Mouse (Mus musculus): Measurements from ENCODE around the gene Gm20518.

The Gm20518 gene

GRCm38 (mm10) chr16:17891567-17891959 lies at the start of gene Gm20518:
Gene Gm20518, minus strand, starts transcription at chr16:17891671.
- peak; percentile 99 for DNase-seq (ENCODE audit: low read depth, low spot score)

- no peak for DNase-seq (ENCODE audit: low read depth, low spot score)
Observed at GRCm38 (mm10) chr16:17939255-17939751, 47.8 kb upstream of the Gm20518 start.

GRCm38 (mm10) chr16:17938821-17939220 lies 47.4 kb upstream of the Gm20518 start:
- DNase-seq (ENCODE audit: low read depth, low spot score), result peak; percentile 85

GRCm38 (mm10) chr16:17938187-17938586 lies 46.7 kb upstream of the Gm20518 start:
- DNase-seq (ENCODE audit: low read depth, low spot score), result no peak

GRCm38 (mm10) chr16:17936776-17937175 lies 45.3 kb upstream of the Gm20518 start:
- DNase-seq (ENCODE audit: low read depth, low spot score), result no peak

- DNase-seq (ENCODE audit: low read depth, low spot score), result peak; percentile 39
Observed at GRCm38 (mm10) chr16:17934445-17934910, 43.0 kb upstream of the Gm20518 start.

- no peak for DNase-seq (ENCODE audit: low read depth, low spot score)
Observed at GRCm38 (mm10) chr16:17933594-17934444, 42.3 kb upstream of the Gm20518 start.

GRCm38 (mm10) chr16:17931906-17932460 lies 40.5 kb upstream of the Gm20518 start:
- DNase-seq (ENCODE audit: low read depth, low spot score), result no peak

GRCm38 (mm10) chr16:17929631-17930030 lies 38.2 kb upstream of the Gm20518 start:
- no peak for DNase-seq (ENCODE audit: low read depth, low spot score)

GRCm38 (mm10) chr16:17929211-17929610 lies 37.7 kb upstream of the Gm20518 start:
- DNase-seq (ENCODE audit: low read depth, low spot score), result no peak

GRCm38 (mm10) chr16:17928627-17929104 lies 37.2 kb upstream of the Gm20518 start:
- peak; percentile 91 for DNase-seq (ENCODE audit: low read depth, low spot score)

GRCm38 (mm10) chr16:17928087-17928580 lies 36.7 kb upstream of the Gm20518 start, which contains the start of gene Slc25a1:
Gene Slc25a1, minus strand, starts transcription at chr16:17928219.
- DNase-seq (ENCODE audit: low read depth, low spot score), result peak; percentile 69

GRCm38 (mm10) chr16:17927351-17928082 lies 36.0 kb upstream of the Gm20518 start:
- peak; percentile 59 for DNase-seq (ENCODE audit: low read depth, low spot score)

GRCm38 (mm10) chr16:17922163-17922538 lies 30.7 kb upstream of the Gm20518 start:
- no peak for DNase-seq (ENCODE audit: low read depth, low spot score)

GRCm38 (mm10) chr16:17921325-17922162 lies 30.1 kb upstream of the Gm20518 start:
- peak; percentile 99 for DNase-seq (ENCODE audit: low read depth, low spot score)

GRCm38 (mm10) chr16:17920586-17920985 lies 29.1 kb upstream of the Gm20518 start:
- DNase-seq (ENCODE audit: low read depth, low spot score), result no peak

GRCm38 (mm10) chr16:17914307-17915249 lies 23.1 kb upstream of the Gm20518 start, which contains the start of gene Gsc2:
Gene Gsc2, minus strand, starts transcription at chr16:17915059.
- peak; percentile 54 for DNase-seq (ENCODE audit: low read depth, low spot score)

- DNase-seq (ENCODE audit: low read depth, low spot score), result peak; percentile 96
Observed at GRCm38 (mm10) chr16:17911052-17911595, 19.7 kb upstream of the Gm20518 start, which contains the start of gene Ess2. Gene Ess2, minus strand, starts transcription at chr16:17911348.

GRCm38 (mm10) chr16:17898462-17898861 lies 7.0 kb upstream of the Gm20518 start, which contains the start of the genes Dgcr2 and Tssk2:
Gene Dgcr2, minus strand, starts transcription at chr16:17898562.
Gene Tssk2, plus strand, starts transcription at chr16:17898637.
- DNase-seq (ENCODE audit: low read depth, low spot score), result no peak
